9 mouse cellular contexts compared by ENCODE assay signal in genomic region chr7:75655180-75656074, GRCm38 (mm10).
A peak's percentile ranks its signal among the peaks of the same experiment; 100 is the strongest.
DNase-seq lines count a peak whose midpoint lies in the region; ATAC-seq and TF ChIP-seq lines count a peak whose summit lies in the region.
"Had no signal": no experiment of that assay in that cellular context is flagged by ENCODE, and none has a peak within 500 bp of the region (broad histone marks: within the 10 kb centered on the region; RNA-seq: fewer than 3 reads in every experiment).

No protein-coding gene starts in this region.

- H3K9ac ChIP-seq in embryonic facial prominence, embryonic 13.5 days, result no peak overlapping the region
- no peak overlapping the region for H3K9ac ChIP-seq in lung, embryonic 14.5 days
- no peak overlapping the region for H3K9ac ChIP-seq in midbrain, embryonic 16.5 days (ENCODE audit: low read depth, low read length)
- H3K9ac ChIP-seq in forebrain, embryonic 13.5 days, result no peak overlapping the region
- H3K9ac ChIP-seq: neural tube, embryonic 12.5 days had no signal

- H3K27ac ChIP-seq in embryonic facial prominence, embryonic 13.5 days, result peak overlapping the region; percentile 66; the same call in 1 of the 2 replicates
- no peak overlapping the region for H3K27ac ChIP-seq in embryonic facial prominence, embryonic 10.5 days (replicated peaks)
- no peak overlapping the region for H3K27ac ChIP-seq in lung, embryonic 14.5 days (ENCODE audit: low read depth)
- H3K27ac ChIP-seq in embryonic fibroblast, embryonic 13.5 days (ENCODE audit: insufficient read depth, low read length), result peak overlapping the region; percentile 57
- H3K27ac ChIP-seq in midbrain, embryonic 16.5 days (ENCODE audit: low read length), result no peak overlapping the region
- H3K27ac ChIP-seq in forebrain, embryonic 13.5 days, result no peak overlapping the region
- H3K27ac ChIP-seq: neural tube, embryonic 12.5 days had no signal

- peaks cover 22% of the 10 kb centered on the region for H3K4me1 ChIP-seq in embryonic facial prominence, embryonic 13.5 days
- peaks cover 3% of the 10 kb centered on the region; the same call in 1 of the 2 replicates for H3K4me1 ChIP-seq in embryonic facial prominence, embryonic 10.5 days
- H3K4me1 ChIP-seq in lung, embryonic 14.5 days (ENCODE audit: insufficient read depth), result no peaks in the 10 kb centered on the region
- peaks cover 6% of the 10 kb centered on the region; the same call in 1 of the 2 replicates for H3K4me1 ChIP-seq in embryonic fibroblast, embryonic 13.5 days (ENCODE audit: control insufficient read depth, insufficient read depth, low read length)
- no peaks in the 10 kb centered on the region for H3K4me1 ChIP-seq in midbrain, embryonic 16.5 days (ENCODE audit: control insufficient read depth, insufficient read depth, low read length)
- 0 out of 2 replicates have a peak, but pooled peaks cover 6% of the 10 kb centered on the region for H3K4me1 ChIP-seq in forebrain, embryonic 13.5 days
- H3K4me1 ChIP-seq: neural tube, embryonic 12.5 days had no signal

- no peaks in the 10 kb centered on the region for H3K36me3 ChIP-seq in embryonic facial prominence, embryonic 13.5 days
- H3K36me3 ChIP-seq in embryonic facial prominence, embryonic 10.5 days (replicated peaks), result no peaks in the 10 kb centered on the region
- H3K36me3 ChIP-seq in lung, embryonic 14.5 days (ENCODE audit: insufficient read depth), result no peaks in the 10 kb centered on the region
- no peaks in the 10 kb centered on the region for H3K36me3 ChIP-seq in midbrain, embryonic 16.5 days (ENCODE audit: control insufficient read depth, insufficient read depth, low read length)
- H3K36me3 ChIP-seq in forebrain, embryonic 13.5 days (ENCODE audit: poor library complexity, severe bottlenecking), result no peaks in the 10 kb centered on the region
- H3K36me3 ChIP-seq: neural tube, embryonic 12.5 days had no signal

- TF ChIP-seq CTCF in lung, embryonic 14.5 days (IDR thresholded peaks at IDR 0.05; ENCODE audit: low read depth), result no peak
- no peak for TF ChIP-seq CTCF in embryonic fibroblast, embryonic 13.5 days (IDR thresholded peaks at IDR 0.05; ENCODE audit: borderline replicate concordance, insufficient read depth, low read length)

- 79% methylated on average over 11 of the region's 11 CpGs for WGBS in embryonic facial prominence, embryonic 13.5 days
- WGBS in embryonic facial prominence, embryonic 10.5 days, result 85% methylated on average over 11 of the region's 11 CpGs
- WGBS in lung, embryonic 14.5 days, result 79% methylated on average over 11 of the region's 11 CpGs
- whole genome bisulfite sequencing in midbrain, embryonic 16.5 days, result 80% methylated on average over 11 of the region's 11 CpGs
- 77% methylated on average over 11 of the region's 11 CpGs for WGBS in forebrain, embryonic 13.5 days

- H3K9me3 ChIP-seq in embryonic facial prominence, embryonic 13.5 days, result no peaks in the 10 kb centered on the region
- no peaks in the 10 kb centered on the region for H3K9me3 ChIP-seq in embryonic facial prominence, embryonic 10.5 days
- no peaks in the 10 kb centered on the region for H3K9me3 ChIP-seq in lung, embryonic 14.5 days (ENCODE audit: low read depth, low read length)
- H3K9me3 ChIP-seq in midbrain, embryonic 16.5 days (replicated peaks; ENCODE audit: control insufficient read depth, low read length, poor library complexity, severe bottlenecking), result no peaks in the 10 kb centered on the region
- H3K9me3 ChIP-seq in forebrain, embryonic 13.5 days (replicated peaks), result no peaks in the 10 kb centered on the region
- H3K9me3 ChIP-seq: neural tube, embryonic 12.5 days had no signal

- no peak for DNase-seq in embryonic facial prominence, embryonic 10.5 days (ENCODE audit: low spot score)
- no peak for DNase-seq in lung, embryonic 14.5 days
- no peak for DNase-seq in lung, postnatal 10 days

- no peak overlapping the region for H3K4me3 ChIP-seq in embryonic facial prominence, embryonic 13.5 days
- no peak overlapping the region for H3K4me3 ChIP-seq in embryonic facial prominence, embryonic 10.5 days
- H3K4me3 ChIP-seq in lung, embryonic 14.5 days (ENCODE audit: low read depth, low read length), result no peak overlapping the region
- H3K4me3 ChIP-seq in embryonic fibroblast, embryonic 13.5 days (ENCODE audit: insufficient read depth, low read length), result no peak overlapping the region
- H3K4me3 ChIP-seq in midbrain, embryonic 16.5 days (ENCODE audit: low read depth, low read length), result no peak overlapping the region
- H3K4me3 ChIP-seq in forebrain, embryonic 13.5 days, result no peak overlapping the region
- H3K4me3 ChIP-seq: neural tube, embryonic 12.5 days had no signal

- H3K4me2 ChIP-seq in embryonic facial prominence, embryonic 13.5 days, result no peak overlapping the region
- H3K4me2 ChIP-seq in lung, embryonic 14.5 days, result peak overlapping the region; percentile 40
- no peak overlapping the region for H3K4me2 ChIP-seq in midbrain, embryonic 16.5 days (ENCODE audit: low read length)
- H3K4me2 ChIP-seq in forebrain, embryonic 13.5 days, result no peak overlapping the region
- H3K4me2 ChIP-seq: neural tube, embryonic 12.5 days had no signal

- no peaks in the 10 kb centered on the region for H3K27me3 ChIP-seq in embryonic facial prominence, embryonic 13.5 days
- H3K27me3 ChIP-seq in embryonic facial prominence, embryonic 10.5 days (replicated peaks; ENCODE audit: low read depth, poor library complexity, severe bottlenecking), result no peaks in the 10 kb centered on the region
- H3K27me3 ChIP-seq in lung, embryonic 14.5 days (ENCODE audit: insufficient read depth, low read length), result no peaks in the 10 kb centered on the region
- H3K27me3 ChIP-seq in midbrain, embryonic 16.5 days (ENCODE audit: control insufficient read depth, insufficient read depth, low read depth, low read length), result no peaks in the 10 kb centered on the region
- no peaks in the 10 kb centered on the region for H3K27me3 ChIP-seq in forebrain, embryonic 13.5 days
- H3K27me3 ChIP-seq: neural tube, embryonic 12.5 days had no signal

- no peak for ATAC-seq in embryonic facial prominence, embryonic 13.5 days (ENCODE audit: insufficient number of reproducible peaks, insufficient read depth, low FRiP score, low TSS enrichment, low read depth)
- no peak for ATAC-seq in lung, embryonic 14.5 days (ENCODE audit: insufficient read depth)
- ATAC-seq in monocyte, adult 5-6 weeks (replicated peaks; ENCODE audit: insufficient number of reproducible peaks, low FRiP score, low TSS enrichment, poor library complexity, severe bottlenecking), result peak; percentile 22; the same call in 1 of the 2 replicates
- ATAC-seq in midbrain, embryonic 16.5 days, result no peak
- ATAC-seq in forebrain, embryonic 13.5 days, result no peak

- TF ChIP-seq POLR2A in embryonic fibroblast, embryonic 13.5 days (IDR thresholded peaks at IDR 0.05; ENCODE audit: low read depth, low read length), result no peak

Comparison
In these comparisons a context has a peak if more than half of its experiments do, and no peak if none do; other contexts are left out.
1. H3K27ac ChIP-seq: peak in embryonic facial prominence, embryonic 13.5 days (single experiment) and embryonic fibroblast, embryonic 13.5 days (single experiment); none in embryonic facial prominence, embryonic 10.5 days (single experiment), lung, embryonic 14.5 days (single experiment), midbrain, embryonic 16.5 days (single experiment) and forebrain, embryonic 13.5 days (single experiment).